Comparison of ENCODE assay signal across 19 mouse cellular contexts in the genomic region with DNA sequence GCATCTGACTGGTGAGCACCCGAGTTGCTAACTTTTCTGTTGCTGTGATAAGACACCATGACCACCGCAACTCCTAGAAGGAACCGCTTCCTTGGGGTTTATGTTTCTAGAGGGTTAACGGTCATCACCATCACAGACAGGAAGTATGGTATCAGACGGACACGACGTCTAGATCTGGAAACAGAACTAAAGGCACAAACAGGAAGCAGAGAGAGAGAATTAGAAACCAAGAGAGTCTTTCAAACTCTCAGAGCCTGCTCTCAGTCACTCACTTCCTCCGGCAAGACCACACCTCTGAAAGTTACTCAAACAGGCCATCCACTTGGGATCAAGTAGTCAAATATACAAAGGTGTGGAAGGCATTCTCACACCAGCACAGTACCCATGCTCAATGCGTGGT. TPM values are rescaled to one million over a fixed set of nuclear protein-coding genes. Genes with fewer than 3 reads are reported as not detected.
DNase-seq lines count a peak whose midpoint lies in the region; ATAC-seq lines count a peak whose summit lies in the region.
"Had no signal": no experiment of that assay in that cellular context is flagged by ENCODE, and none has a peak within 500 bp of the region (broad histone marks: within the 10 kb centered on the region; RNA-seq: fewer than 3 reads in every experiment).

No protein-coding gene starts in this region.

- H3K4me1 ChIP-seq in midbrain, embryonic 14.5 days (ENCODE audit: control insufficient read depth, insufficient read depth, low read length): 0 out of 2 replicates have a peak, but pooled peaks cover 7% of the 10 kb centered on the region
- H3K4me1 ChIP-seq: intestine, embryonic 15.5 days had no signal

- H3K27ac ChIP-seq in midbrain, embryonic 14.5 days (replicated peaks; ENCODE audit: low read depth, low read length): no peak overlapping the region
- H3K27ac ChIP-seq: intestine, embryonic 15.5 days; kidney, embryonic 15.5 days; liver, embryonic 14.5 days; midbrain, embryonic 15.5 days had no signal

- H3K4me2 ChIP-seq in midbrain, embryonic 14.5 days (ENCODE audit: low read length): no peak overlapping the region
- H3K4me2 ChIP-seq: heart, embryonic 11.5 days; intestine, embryonic 15.5 days; kidney, embryonic 15.5 days; midbrain, embryonic 15.5 days had no signal

- DNase-seq in spleen, postnatal 36 days (ENCODE audit: low spot score in 2 of 2): peak; percentile 64 to 68
- DNase-seq in spleen, postnatal 10 days (ENCODE audit: low spot score in 2 of 2): no peak
- peak; percentile 68 for DNase-seq in naive thymus-derived CD4-positive, alpha-beta T cell, adult 2 months (ENCODE audit: low read depth)
- DNase-seq in frontal cortex, adult 2 months (ENCODE audit: extremely low spot score in 1 of 2, low spot score in 1 of 2): no peak
- DNase-seq in adrenal gland, postnatal 25 days: no peak
- DNase-seq in midbrain, embryonic 14.5 days: no peak
- DNase-seq: adrenal gland, adult 2 months; cerebellum, adult 9-11 months; heart, postnatal 36 days; layer of hippocampus, postnatal 36 days; lung, postnatal 4 days had no signal

- no peak overlapping the region for H3K4me3 ChIP-seq in midbrain, embryonic 14.5 days (replicated peaks; ENCODE audit: low read depth, low read length)
- H3K4me3 ChIP-seq: intestine, embryonic 15.5 days; kidney, embryonic 15.5 days; midbrain, embryonic 15.5 days had no signal

- no peaks in the 10 kb centered on the region for H3K27me3 ChIP-seq in midbrain, embryonic 14.5 days (ENCODE audit: control insufficient read depth, insufficient read depth, low read length)
- H3K27me3 ChIP-seq: intestine, embryonic 15.5 days; kidney, embryonic 15.5 days; midbrain, embryonic 15.5 days had no signal

- H3K36me3 ChIP-seq in midbrain, embryonic 14.5 days (ENCODE audit: control insufficient read depth, insufficient read depth, low read length): no peaks in the 10 kb centered on the region
- H3K36me3 ChIP-seq: intestine, embryonic 15.5 days; kidney, embryonic 15.5 days; midbrain, embryonic 15.5 days had no signal

- no peaks in the 10 kb centered on the region for H3K9me3 ChIP-seq in midbrain, embryonic 14.5 days (ENCODE audit: control insufficient read depth, low read length)
- H3K9me3 ChIP-seq: intestine, embryonic 15.5 days; kidney, embryonic 15.5 days; midbrain, embryonic 15.5 days had no signal

- no peak overlapping the region for H3K9ac ChIP-seq in midbrain, embryonic 14.5 days (replicated peaks; ENCODE audit: low read length)
- H3K9ac ChIP-seq: intestine, embryonic 15.5 days; kidney, embryonic 15.5 days; liver, embryonic 14.5 days; midbrain, embryonic 15.5 days had no signal

- ATAC-seq in CD4-positive, CD25-positive, alpha-beta regulatory T cell, adult 4 months: peak; percentile 88
- ATAC-seq in common myeloid progenitor, adult 5-6 weeks (replicated peaks; ENCODE audit: low read depth, poor library complexity, severe bottlenecking): peak; percentile 76
- no peak for ATAC-seq in midbrain, embryonic 14.5 days (ENCODE audit: low FRiP score, low TSS enrichment)
- ATAC-seq: forebrain, embryonic 14.5 days; intestine, embryonic 15.5 days; midbrain, embryonic 15.5 days had no signal

- WGBS in midbrain, embryonic 14.5 days: 88% methylated on average over 9 of the region's 9 CpGs

RNA-seq across cellular contexts. Expression of a gene that starts 40.8 kb away (rescaled TPM):
- 1 to 10 TPM; 6.1 to 8.8 TPM for polyA plus RNA-seq in CD4-positive, CD25-positive, alpha-beta regulatory T cell, adult 4 months (2017; shearing (Covaris generic))
- total RNA-seq in common myeloid progenitor, adult 5-6 weeks (2017): 66.2 and 79.5 TPM in 2 replicates
- polyA plus RNA-seq in frontal cortex, adult 2 months (2012; rRNA removed): 3.9 and 4.8 TPM in 2 replicates
- total RNA-seq in adrenal gland, postnatal 25 days (2021): 6.6 and 10.5 TPM in 2 replicates
- polyA plus RNA-seq in midbrain, embryonic 14.5 days (2014; fragmentation: Nextera tagmentation; extraction: Ambion mirVana): 7.5 and 12.9 TPM in 2 replicates

Comparison
In these comparisons a context has a peak if more than half of its experiments do, and no peak if none do; other contexts are left out.
1. DNase-seq: peak in spleen, postnatal 36 days (2 of 2) and naive thymus-derived CD4-positive, alpha-beta T cell, adult 2 months (single experiment); none in spleen, postnatal 10 days (0 of 2), frontal cortex, adult 2 months (0 of 2), adrenal gland, postnatal 25 days (single experiment) and midbrain, embryonic 14.5 days (single experiment).